Mouse (Mus musculus): ENCODE data around the gene Fbxo6.

DNA sequence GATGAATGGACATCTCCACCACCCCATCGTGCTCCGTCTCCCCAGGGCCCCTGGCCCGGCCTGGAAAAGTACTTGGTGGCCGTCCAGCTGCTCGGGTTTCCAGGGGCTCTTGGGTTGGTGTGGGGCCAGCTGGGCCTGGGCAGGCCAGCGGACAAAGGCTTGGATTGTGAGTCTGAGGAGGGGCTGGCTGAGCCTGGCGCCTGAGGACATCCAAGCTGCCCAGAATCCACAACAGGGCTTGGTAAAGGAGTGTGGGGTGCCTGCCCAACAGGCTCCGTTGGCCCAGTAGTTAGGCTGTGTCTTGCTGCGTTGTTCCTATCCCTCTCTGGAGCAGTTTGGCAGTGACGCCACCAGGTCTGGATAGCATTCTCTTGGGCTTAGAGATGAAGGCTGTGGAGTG, 14.5 kb upstream of the Fbxo6 start:
- TF ChIP-seq CTCF (IDR thresholded peaks at IDR 0.05; ENCODE audit: extremely low read depth, insufficient read length, insufficient replicate concordance, low read depth, low read length) (no peak), POLR2A (IDR thresholded peaks at IDR 0.05; ENCODE audit: low read depth, low read length) (no peak)
